Mouse (Mus musculus) colon, adult 2 months (tissue): Measurements from ENCODE around the gene Hells. TPM values are rescaled to one million over a fixed set of nuclear protein-coding genes. Genes with fewer than 3 reads are reported as not detected.

Experiments used
- polyA plus RNA-seq: library from polyadenylated mRNA; depleted of rRNA; stranded (reverse); fragments of >200 nt; gene quantifications from 2 replicates; pipeline ENCODE4 v1.2.3, GENCODE M21; 2012; rRNA removed

Gene Hells
- polyA plus RNA-seq = 0.74 and 1.1 TPM in 2 replicates

GRCm38 (mm10) chr19:38930788-38931565 is at the start of gene Hells:
TSS of gene Hells (plus strand) at chr19:38930915.

GRCm38 (mm10) chr19:39006715-39007114 is 76.0 kb downstream of the Hells start, which contains the start of gene Cyp2c55:
TSS of gene Cyp2c55 (plus strand) at chr19:39007019.

Other genes starting within 250 kb of the Hells start
- gene Noc3l, start 111.7 kb upstream of the Hells start, polyA plus RNA-seq = 1.3 TPM in 2 replicates
- gene Tbc1d12, start 94.3 kb upstream of the Hells start, polyA plus RNA-seq = 3.9 and 4.6 TPM in 2 replicates
- 325 and 487 TPM in 2 replicates for gene Cyp2c55, start 76.1 kb downstream of the Hells start, polyA plus RNA-seq
- gene Cyp2c65, start 130.1 kb downstream of the Hells start, polyA plus RNA-seq = 27.5 and 32.6 TPM in 2 replicates
- gene Cyp2c66, start 183.0 kb downstream of the Hells start, polyA plus RNA-seq = 0.23 and 0.42 TPM in 2 replicates